Mouse (Mus musculus) liver (tissue): Measurements from ENCODE around the gene Ccnl2.

Experiments used
- DNase-seq: peaks from one replicate; pipeline ENCODE4 v3.0.0-alpha.2; 2020; ENCODE audit warnings: mixed read lengths

Ccnl2 gene

DNA sequence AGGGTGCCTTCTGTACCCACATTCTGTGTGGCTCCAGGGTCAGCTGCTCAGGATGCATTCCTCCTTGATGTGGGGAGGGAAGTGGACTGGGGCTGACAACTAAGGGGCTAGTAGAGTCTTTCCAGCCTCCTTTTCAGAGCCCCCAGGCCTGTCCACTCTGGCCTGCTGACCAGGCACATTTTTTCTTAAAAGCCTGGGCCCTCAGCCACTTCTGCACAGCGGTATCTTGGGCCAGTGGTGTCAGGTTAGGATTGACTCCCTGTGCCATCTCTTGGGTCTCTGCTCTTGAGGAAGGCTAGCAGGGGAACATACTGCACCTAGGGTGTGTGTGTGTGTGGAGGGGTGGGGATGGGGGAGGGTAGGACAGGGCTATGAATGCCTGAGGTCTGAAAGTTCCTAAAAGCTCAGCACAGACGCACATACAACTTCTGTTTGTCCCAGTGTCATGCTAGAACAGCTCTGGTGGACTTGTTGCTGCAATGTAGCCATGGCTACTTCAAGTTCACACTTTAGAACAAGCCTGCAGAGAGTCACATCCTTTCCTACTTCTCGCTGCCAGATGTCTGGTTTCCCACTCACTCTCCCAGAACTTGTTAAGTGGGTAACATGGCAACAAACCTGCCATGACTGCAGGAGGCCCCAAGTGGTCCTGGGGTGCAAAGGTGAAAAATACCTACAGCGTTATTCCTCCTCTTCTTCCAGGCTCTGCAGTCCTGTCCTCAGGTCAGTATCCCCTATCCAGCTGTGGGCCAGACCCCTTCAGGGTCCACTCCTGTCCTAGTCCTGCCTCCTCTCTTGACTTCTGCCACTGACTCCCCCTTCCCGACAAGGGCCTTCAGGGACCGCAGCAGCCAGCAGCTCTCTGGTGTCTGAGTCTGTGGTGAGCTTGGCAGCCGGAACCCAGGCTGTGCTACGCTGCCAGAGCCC, 28.1 kb downstream of the Ccnl2 start:
- no peak for DNase-seq

DNA sequence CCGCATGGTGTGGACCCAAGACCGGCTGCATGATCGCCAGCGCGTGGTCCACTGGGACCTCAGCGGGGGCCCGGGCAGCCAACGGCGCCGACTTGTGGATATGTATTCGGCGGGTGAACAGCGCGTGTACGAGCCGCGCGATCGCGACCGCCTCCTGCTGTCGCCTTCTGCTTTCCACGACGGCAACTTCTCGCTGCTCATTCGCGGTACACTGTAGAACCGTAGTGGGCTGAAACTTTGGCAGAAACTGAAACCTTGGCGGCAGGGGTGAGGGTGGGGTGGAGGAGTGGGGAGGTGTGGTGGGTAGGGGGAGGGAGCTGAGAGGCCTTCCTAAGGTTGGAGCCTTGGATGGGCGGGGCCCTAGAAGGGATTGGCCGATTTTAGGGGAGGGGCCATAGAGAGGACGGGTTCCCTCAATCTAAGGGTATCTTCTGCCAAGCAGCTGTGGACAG, 28.7 kb downstream of the Ccnl2 start:
- peak; percentile 76 for DNase-seq

- DNase-seq, result no peak
Measured at GRCm38 (mm10) chr4:155841651-155842270, 29.5 kb downstream of the Ccnl2 start.

DNA sequence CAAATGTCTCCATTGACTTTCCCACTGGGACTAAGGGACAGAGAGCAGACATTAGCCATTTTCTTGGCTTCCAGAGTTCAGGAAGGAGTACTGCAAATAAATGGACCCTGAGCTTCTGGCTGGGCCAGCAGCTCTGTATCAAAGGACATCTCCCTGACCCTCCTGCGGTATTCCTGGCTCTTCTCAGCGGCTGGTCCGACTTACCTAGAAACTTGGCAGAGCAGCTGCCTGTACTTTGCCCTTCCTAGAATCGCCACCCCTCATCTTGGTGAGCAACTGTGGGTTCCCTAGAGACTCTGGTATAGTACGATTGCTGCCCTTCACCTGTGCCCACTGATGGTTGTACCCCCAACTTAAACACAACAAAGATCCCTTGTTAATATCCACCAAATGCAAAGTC, 30.9 kb downstream of the Ccnl2 start:
- DNase-seq, result no peak

- DNase-seq, result peak; percentile 97
Measured at GRCm38 (mm10) chr4:155846871-155847578, 34.7 kb downstream of the Ccnl2 start, which contains the start of gene Dvl1. Dvl1 (plus strand) TSS chr4:155847402.

DNA sequence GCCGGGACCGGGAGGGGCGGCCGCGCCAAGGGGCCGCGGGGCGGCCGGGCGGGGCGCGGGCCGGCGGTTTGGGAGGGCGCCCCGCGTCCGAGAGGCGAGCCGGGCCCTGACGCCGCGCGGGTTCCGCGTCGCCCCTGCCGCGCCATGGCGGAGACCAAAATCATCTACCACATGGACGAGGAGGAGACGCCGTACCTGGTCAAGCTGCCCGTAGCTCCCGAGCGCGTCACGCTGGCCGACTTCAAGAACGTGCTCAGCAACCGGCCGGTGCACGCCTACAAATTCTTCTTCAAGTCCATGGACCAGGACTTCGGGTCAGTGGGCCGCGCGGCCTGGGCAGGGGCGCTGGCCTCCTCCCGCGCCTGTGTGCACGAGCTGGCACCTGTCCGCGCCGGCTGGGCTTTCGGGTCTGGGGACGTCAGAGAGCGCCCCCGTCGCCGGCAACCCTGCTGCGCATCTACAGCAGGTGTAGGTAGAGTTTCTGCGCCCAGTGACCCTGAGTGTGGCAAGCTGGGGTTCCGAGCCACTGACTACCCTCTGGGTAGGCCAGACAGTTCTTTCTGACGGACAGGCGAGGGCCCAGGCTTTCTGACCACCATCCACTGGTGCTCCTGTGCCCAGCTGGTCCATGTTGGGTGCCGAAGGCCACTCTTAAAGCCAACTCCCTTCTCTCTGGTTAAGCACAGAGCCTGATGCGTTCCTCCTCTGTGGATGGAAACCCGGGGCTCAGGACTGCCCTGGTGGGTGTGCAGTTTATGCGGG, 35.5 kb downstream of the Ccnl2 start:
- peak; percentile 56 for DNase-seq

GRCm38 (mm10) chr4:155848434-155849095, 36.3 kb downstream of the Ccnl2 start:
- DNase-seq, result no peak

DNA sequence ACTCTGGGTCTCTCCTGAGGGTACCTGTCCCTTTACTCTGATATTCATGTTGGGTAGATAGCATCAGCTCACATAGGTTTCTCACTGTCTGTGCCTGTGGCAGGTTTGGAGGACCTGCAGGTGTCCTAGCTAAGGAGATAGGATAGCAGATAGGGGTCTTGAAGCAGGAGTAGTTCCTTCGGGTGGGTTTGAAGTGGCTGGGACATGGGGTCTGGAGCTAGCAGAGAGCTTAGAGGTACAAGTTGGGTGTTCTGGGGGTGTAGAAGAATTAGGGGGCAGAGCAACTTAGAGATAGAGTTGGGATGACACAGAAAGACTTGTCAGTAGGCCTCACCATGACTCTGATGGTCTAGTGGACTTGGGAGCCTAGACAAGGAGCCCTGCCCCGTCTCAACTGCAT, 37.1 kb downstream of the Ccnl2 start:
- DNase-seq, result no peak

GRCm38 (mm10) chr4:155849792-155850451, 37.6 kb downstream of the Ccnl2 start:
- DNase-seq, result no peak

GRCm38 (mm10) chr4:155851368-155851767, 39.1 kb downstream of the Ccnl2 start:
- DNase-seq, result no peak

- no peak for DNase-seq
Measured at GRCm38 (mm10) chr4:155851951-155852411, 39.7 kb downstream of the Ccnl2 start.

DNA sequence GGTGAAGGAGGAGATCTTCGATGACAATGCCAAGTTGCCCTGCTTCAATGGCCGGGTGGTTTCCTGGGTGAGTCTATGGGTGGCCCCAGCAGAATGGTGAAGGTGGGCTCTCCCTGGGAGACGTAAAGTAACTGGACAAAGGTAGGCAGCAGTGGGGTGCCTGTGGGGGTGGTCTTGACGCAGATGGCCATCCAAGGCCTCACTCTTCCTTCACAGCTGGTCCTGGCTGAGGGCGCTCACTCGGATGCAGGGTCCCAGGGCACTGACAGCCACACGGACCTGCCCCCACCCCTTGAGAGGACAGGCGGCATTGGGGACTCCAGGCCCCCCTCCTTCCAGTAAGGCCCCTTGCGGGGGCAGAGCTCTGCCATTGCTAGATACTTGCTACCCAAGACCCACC, 41.1 kb downstream of the Ccnl2 start:
- DNase-seq, result no peak

- DNase-seq, result no peak
Measured at GRCm38 (mm10) chr4:155854991-155855390, 42.7 kb downstream of the Ccnl2 start.

DNA sequence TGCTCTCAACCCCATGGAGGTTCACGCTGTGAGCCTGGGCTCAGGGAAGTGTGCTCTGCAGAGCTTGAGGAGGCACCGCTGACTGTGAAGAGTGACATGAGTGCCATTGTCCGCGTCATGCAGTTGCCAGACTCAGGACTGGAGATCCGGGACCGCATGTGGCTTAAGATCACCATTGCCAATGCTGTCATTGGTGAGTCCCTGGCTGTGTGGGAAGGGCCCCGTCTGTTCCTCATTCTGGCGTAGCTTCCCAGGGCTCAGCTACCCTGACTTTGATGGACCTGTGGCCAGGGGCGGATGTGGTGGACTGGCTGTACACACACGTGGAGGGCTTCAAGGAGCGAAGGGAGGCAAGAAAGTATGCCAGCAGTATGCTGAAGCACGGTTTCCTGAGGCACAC, 43.8 kb downstream of the Ccnl2 start:
- no peak for DNase-seq

GRCm38 (mm10) chr4:155856881-155857280, 44.6 kb downstream of the Ccnl2 start:
- peak; percentile 2 for DNase-seq

GRCm38 (mm10) chr4:155859318-155859717, 47.0 kb downstream of the Ccnl2 start:
- DNase-seq, result peak; percentile 76

DNA sequence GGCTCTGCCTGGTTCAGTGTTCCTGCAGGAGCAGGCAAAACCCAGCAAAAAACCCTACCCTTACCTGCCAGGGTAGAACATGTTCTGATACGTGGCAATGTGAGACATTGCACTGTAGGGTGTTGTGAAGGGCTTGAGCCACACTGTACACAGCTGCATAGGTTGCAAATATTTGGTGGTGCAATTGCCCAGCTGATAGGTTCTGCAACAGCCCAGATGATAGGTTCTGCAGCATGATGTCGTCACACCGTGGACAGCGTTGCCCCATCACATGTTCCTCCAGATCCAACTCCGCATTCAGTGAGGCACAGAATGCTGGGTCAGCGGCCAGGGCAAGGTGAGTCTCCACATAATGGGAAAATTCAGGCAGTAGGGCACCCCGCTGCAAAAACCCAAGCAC, 49.5 kb downstream of the Ccnl2 start:
- DNase-seq, result no peak

- no peak for DNase-seq
Measured at GRCm38 (mm10) chr4:155863001-155863400, 50.7 kb downstream of the Ccnl2 start, which contains the start of gene Tas1r3. Tas1r3 (minus strand) TSS chr4:155863362.

DNA sequence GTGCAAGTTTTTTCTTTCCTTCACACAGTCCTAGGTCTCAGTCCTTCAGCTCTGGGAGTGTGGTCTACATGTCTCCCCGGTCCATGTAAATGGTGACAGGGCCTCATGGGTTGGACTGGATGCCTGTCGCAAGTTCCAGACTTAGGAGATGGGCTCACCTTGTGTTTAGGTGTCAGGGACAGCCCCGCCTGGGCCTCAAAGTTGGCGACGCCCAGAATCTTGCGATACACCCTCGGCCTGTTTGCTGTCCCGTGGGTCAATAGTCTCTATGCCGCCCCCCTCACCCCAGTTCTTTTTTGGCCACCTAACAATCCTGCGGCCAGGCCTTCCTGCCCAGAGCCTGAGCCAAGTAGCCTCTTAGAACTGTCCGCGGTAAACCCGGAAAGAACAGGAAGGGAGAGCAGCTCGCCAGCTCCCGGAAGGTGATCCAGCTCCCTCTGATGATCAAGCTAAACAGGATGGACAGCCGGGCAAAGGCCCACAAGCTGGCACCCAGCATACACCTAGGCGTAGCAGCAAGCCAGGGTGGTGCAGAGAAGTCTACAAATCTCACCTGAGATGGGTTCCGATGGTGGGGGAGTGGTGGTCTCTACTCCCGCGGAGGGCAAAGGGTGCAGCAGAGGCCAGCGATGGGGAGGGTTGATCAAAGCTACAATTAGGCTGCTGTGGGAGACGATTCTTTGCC, 56.5 kb downstream of the Ccnl2 start:
- peak; percentile 35 for DNase-seq

DNA sequence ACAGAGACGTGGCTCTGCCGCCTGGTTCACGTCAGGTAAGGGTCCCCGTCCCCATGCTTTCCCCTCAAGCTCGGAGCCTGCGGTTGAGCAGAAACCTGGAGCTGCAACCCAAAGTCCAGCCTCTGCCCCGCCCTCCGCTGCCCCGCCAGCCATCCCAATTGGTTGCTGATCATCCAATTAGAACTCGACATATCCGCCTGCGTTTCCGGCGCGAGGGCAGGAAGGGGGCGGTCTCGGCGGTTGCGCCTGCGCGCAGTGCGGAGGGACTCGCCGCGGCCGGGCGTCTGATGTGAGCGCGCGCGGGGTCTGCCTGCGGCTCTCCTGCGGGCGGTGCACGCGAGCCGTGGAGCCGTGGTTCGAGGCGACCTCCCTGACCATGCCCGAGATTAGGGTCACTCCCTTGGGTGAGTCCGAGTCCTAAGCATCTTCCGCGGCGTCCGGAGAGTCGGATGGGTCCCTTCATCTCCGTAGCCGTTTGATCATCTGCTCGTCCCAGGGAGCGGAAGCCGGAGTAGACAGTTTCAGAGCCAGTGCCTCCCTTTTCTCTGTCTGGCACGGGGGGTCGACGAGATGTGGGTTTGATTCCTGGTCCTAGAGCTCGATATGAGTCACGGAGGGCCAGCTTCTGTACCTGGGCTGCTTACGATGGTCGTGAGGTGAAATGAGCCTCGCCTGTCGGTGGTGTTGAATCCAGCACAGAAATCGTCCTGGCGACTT, 57.2 kb downstream of the Ccnl2 start, which contains the start of the genes Cptp and Ints11:
Cptp (minus strand) TSS at position 124 of the 717 bp plus-strand sequence.
Ints11 (plus strand) TSS at position 230 of the 717 bp plus-strand sequence.
- peak; percentile 97 for DNase-seq
